Mouse (Mus musculus) olfactory bulb, adult 2 months (tissue): ENCODE data around the gene Klhl22. TPM values are rescaled to one million over a fixed set of nuclear protein-coding genes. Genes with fewer than 3 reads are reported as not detected.

Experiments
- H3K27ac ChIP-seq: fragments of 200-500 bp; 2 replicates; pipeline ENCODE4 v1.5.1; 2012; ENCODE audit warnings: low read depth, low read length; ENCODE audit not compliant: insufficient read depth
- H3K4me1 ChIP-seq: fragments of 200-500 bp; 2 replicates; pipeline ENCODE4 v1.6.1; 2012; ENCODE audit warnings: low read length; ENCODE audit not compliant: control insufficient read depth, insufficient read depth
- H3K4me3 ChIP-seq: fragments of 200-500 bp; 2 replicates; pipeline ENCODE4 v1.5.1; 2012; ENCODE audit warnings: mild to moderate bottlenecking, low read depth, low read length, moderate library complexity; ENCODE audit not compliant: insufficient read depth
- CTCF ChIP-seq: fragments of 200-500 bp; IDR thresholded peaks from 2 replicates; pipeline ENCODE4 v1.5.1; 2012; ENCODE audit warnings: low read depth, mild to moderate bottlenecking, low read length, moderate library complexity; ENCODE audit not compliant: insufficient read depth
- POLR2A ChIP-seq: fragments of 200-500 bp; IDR thresholded peaks from 2 replicates; pipeline ENCODE4 v1.6.1; 2012; ENCODE audit warnings: mild to moderate bottlenecking, low read depth, low read length, moderate library complexity; ENCODE audit not compliant: insufficient read depth
- WGBS: fragments of 180-500 bp; shearing (Covaris S2); methylation state at CpG from one replicate; pipeline ENCODE4 v1.1.7; 2018; 5-methylcytosine and 5-hydroxymethylcytosine counted together
- polyA plus RNA-seq: library from polyadenylated mRNA; stranded (reverse); fragments of >200 nt; gene quantifications from 2 replicates; pipeline ENCODE4 v1.2.4, GENCODE M21; 2012; ENCODE audit warnings: low replicate concordance; ENCODE audit not compliant: missing spikeins, insufficient read depth, insufficient read length

Klhl22 gene
- not detected in 2 replicates for polyA plus RNA-seq

GRCm38 (mm10) chr16:17759344-17759773 is at the start of gene Klhl22:
Gene Klhl22, plus strand, starts transcription at chr16:17759618.
- Histone ChIP-seq H3K27ac (peak within 1 kb of the TSS; percentile 76), H3K4me3 (peak within 1 kb of the TSS; percentile 79), H3K4me1 (peaks cover 9% of the 10 kb centered on the region)
- TF ChIP-seq POLR2A (peak; percentile 93), CTCF (no peak)
- WGBS = 0% methylated on average over 27 of the region's 28 CpGs

GRCm38 (mm10) chr16:17717791-17718190 is 41.6 kb upstream of the Klhl22 start:
- WGBS = 88% methylated on average over 1 of the region's 1 CpGs

GRCm38 (mm10) chr16:17721114-17721808 is 38.2 kb upstream of the Klhl22 start:
- peak overlapping the region; percentile 24; the same call in 1 of the 2 replicates for H3K4me3 ChIP-seq
- H3K27ac ChIP-seq = no peak overlapping the region
- H3K4me1 ChIP-seq = peaks cover 4% of the 10 kb centered on the region
- TF ChIP-seq POLR2A = no peak
- TF ChIP-seq CTCF = no peak
- 50% methylated on average over 9 of the region's 9 CpGs for WGBS

More at GRCm38 (mm10) chr16:17717791-17718190, 41.6 kb upstream of the Klhl22 start:
- Histone ChIP-seq H3K27ac (no peak overlapping the region), H3K4me1 (peaks cover 4% of the 10 kb centered on the region), H3K4me3 (no peak overlapping the region)
- TF ChIP-seq POLR2A (no peak), CTCF (no peak)

- WGBS = 3% methylated on average over 10 of the region's 10 CpGs
- no peak overlapping the region for H3K27ac ChIP-seq
These were observed 37.5 kb upstream of the Klhl22 start for GRCm38 (mm10) chr16:17721822-17722460.

GRCm38 (mm10) chr16:17722461-17723324 is 36.7 kb upstream of the Klhl22 start:
- Histone ChIP-seq H3K27ac (peak overlapping the region; percentile 91), H3K4me1 (peaks cover 4% of the 10 kb centered on the region), H3K4me3 (peak overlapping the region; percentile 97)
- 2% methylated on average over 44 of the region's 44 CpGs for WGBS
- peak; percentile 84 for TF ChIP-seq POLR2A
- 0 out of 2 replicates have a peak, but pooled peaks have one; percentile 25 for TF ChIP-seq CTCF

More at GRCm38 (mm10) chr16:17721822-17722460, 37.5 kb upstream of the Klhl22 start:
- TF ChIP-seq CTCF = no peak
- no peak for TF ChIP-seq POLR2A
- H3K4me1 ChIP-seq = peaks cover 4% of the 10 kb centered on the region
- peak overlapping the region; percentile 97 for H3K4me3 ChIP-seq

GRCm38 (mm10) chr16:17723325-17723626 is 36.1 kb upstream of the Klhl22 start:
- no peak overlapping the region for H3K27ac ChIP-seq

GRCm38 (mm10) chr16:17724448-17724847 is 35.0 kb upstream of the Klhl22 start:
- WGBS = 96% methylated on average over 3 of the region's 3 CpGs
- Histone ChIP-seq H3K4me1 (peaks cover 4% of the 10 kb centered on the region), H3K4me3 (no peak overlapping the region), H3K27ac (no peak overlapping the region)
- TF ChIP-seq CTCF = no peak
- TF ChIP-seq POLR2A = no peak

More at GRCm38 (mm10) chr16:17723325-17723626, 36.1 kb upstream of the Klhl22 start:
- TF ChIP-seq CTCF (no peak), POLR2A (no peak)
- Histone ChIP-seq H3K4me3 (no peak overlapping the region), H3K4me1 (peaks cover 4% of the 10 kb centered on the region)
- 86% methylated on average over 1 of the region's 1 CpGs for WGBS

- H3K27ac ChIP-seq = no peak overlapping the region
- no peak overlapping the region for H3K4me3 ChIP-seq
- TF ChIP-seq CTCF (no peak), POLR2A (no peak)
- H3K4me1 ChIP-seq = no peaks in the 10 kb centered on the region
- 18% methylated on average over 5 of the region's 5 CpGs for whole genome bisulfite sequencing
These were observed 32.1 kb upstream of the Klhl22 start for GRCm38 (mm10) chr16:17727179-17727861.
